Mouse (Mus musculus): ENCODE data around the gene Cntn2.

The Cntn2 gene

GRCm38 (mm10) chr1:132542762-132543306, at the start of gene Cntn2:
Gene Cntn2 (minus strand): TSS chr1:132543256.
- no peak for DNase-seq (ENCODE audit: extremely low spot score, low read depth, low spot score)

- no peak for DNase-seq (ENCODE audit: extremely low spot score, low read depth, low spot score)
Observed at GRCm38 (mm10) chr1:132592145-132592544, 49.1 kb upstream of the Cntn2 start.

GRCm38 (mm10) chr1:132591399-132591930, 48.4 kb upstream of the Cntn2 start:
- DNase-seq (ENCODE audit: extremely low spot score, low read depth, low spot score) = no peak

DNA sequence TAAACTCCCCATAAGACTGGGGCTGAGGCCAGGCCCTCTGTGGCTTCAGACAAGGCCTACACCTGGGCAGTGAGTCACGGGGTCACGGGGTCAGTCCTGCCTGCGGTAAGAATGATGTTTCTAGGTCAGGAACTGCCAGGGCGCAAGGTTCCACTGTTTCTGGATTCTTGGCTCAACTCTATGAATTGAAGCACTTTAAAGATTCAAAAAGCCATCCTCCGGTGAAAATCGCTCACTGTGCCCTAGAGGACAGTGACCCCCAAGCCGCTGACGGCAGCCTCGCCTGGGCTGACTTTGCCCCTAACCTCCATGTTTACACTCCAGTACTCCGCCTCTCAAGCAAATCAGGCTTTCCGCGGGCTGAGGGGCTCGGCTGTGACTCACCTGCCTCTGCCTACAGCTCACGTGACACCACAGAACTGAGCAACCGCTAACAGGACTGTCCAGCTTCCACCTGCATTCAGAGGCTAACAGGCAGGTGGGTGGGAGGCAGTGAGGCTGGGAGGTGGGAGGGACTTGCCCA, 43.7 kb upstream of the Cntn2 start:
- DNase-seq (ENCODE audit: extremely low spot score, low read depth, low spot score) = no peak

GRCm38 (mm10) chr1:132585376-132585775, 42.3 kb upstream of the Cntn2 start:
- DNase-seq (ENCODE audit: extremely low spot score, low read depth, low spot score) = no peak

DNA sequence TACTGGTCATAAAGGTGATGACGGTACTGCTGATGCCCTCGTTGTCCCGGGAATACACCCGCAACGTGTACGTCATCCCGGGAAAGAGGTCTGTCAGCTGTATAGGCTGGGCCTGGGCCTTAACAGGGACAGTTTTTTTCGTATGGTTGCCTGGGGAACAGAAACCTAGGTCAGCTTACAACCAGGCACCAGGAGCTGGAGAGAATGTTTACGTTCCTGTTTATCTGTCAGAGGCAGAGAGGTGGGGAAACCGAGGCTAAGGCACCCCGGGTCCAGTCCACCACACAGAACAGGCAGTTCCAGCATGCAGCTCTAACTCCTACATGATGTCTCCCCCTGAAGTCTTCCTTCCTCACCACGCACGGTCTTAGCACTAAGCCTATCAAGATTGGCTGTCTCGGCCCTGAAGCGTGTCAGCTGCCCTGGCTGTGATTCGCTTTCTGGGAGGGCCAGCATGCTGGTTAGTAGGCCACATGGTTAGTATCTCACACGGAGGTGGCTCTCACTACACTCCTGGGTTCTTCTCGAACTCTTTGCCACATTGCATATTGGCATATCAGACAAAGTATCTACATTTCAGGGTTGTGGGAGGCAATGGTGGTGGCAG, 40.0 kb upstream of the Cntn2 start:
- no peak for DNase-seq (ENCODE audit: extremely low spot score, low read depth, low spot score)

GRCm38 (mm10) chr1:132581845-132582839, 39.1 kb upstream of the Cntn2 start:
- DNase-seq (ENCODE audit: extremely low spot score, low read depth, low spot score) = no peak

GRCm38 (mm10) chr1:132580063-132580462, 37.0 kb upstream of the Cntn2 start:
- no peak for DNase-seq (ENCODE audit: extremely low spot score, low read depth, low spot score)

GRCm38 (mm10) chr1:132576845-132577244, 33.8 kb upstream of the Cntn2 start:
- DNase-seq (ENCODE audit: extremely low spot score, low read depth, low spot score) = no peak

DNA sequence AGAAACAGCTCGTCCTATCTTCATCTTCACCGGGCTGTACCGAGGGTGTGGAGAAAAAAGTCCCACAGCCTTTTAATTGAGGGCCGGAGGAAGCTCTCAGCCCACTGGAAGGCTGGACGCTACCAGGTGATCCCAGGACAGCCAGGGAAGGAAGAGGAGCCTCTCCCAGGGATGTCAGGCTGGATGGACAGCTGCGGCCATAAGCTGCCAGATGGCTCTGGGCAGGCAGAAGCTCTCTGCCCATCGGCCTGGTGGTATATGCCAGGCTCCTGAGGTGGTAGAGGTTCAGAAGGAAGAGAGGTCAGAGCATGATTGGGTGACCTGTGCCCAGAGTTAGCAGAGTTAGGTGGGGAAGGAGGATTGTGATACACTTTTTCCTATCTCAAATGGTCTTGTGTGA, 29.8 kb upstream of the Cntn2 start:
- no peak for DNase-seq (ENCODE audit: extremely low spot score, low read depth, low spot score)

GRCm38 (mm10) chr1:132571613-132572012, 28.6 kb upstream of the Cntn2 start:
- no peak for DNase-seq (ENCODE audit: extremely low spot score, low read depth, low spot score)

DNA sequence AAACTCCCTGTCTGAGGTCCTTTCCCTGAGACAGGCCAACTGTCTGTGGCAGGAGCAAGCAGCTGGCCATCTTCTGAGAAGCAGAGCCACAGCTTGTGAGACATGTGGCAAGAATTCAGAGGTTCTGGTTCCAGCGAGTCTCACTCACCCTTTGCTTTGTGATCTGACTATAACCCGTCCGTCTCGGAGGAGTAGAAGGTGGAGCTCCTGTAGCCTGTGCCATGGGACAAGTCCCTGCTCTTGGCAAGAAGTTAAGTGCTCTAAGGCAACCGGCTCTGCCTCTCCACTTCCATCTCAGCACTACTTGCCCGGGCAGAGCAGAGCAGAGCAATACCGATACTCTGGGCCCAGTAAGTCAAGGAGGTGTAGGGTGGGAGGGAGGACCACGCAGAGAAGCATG, 27.9 kb upstream of the Cntn2 start:
- DNase-seq (ENCODE audit: extremely low spot score, low read depth, low spot score) = no peak

DNA sequence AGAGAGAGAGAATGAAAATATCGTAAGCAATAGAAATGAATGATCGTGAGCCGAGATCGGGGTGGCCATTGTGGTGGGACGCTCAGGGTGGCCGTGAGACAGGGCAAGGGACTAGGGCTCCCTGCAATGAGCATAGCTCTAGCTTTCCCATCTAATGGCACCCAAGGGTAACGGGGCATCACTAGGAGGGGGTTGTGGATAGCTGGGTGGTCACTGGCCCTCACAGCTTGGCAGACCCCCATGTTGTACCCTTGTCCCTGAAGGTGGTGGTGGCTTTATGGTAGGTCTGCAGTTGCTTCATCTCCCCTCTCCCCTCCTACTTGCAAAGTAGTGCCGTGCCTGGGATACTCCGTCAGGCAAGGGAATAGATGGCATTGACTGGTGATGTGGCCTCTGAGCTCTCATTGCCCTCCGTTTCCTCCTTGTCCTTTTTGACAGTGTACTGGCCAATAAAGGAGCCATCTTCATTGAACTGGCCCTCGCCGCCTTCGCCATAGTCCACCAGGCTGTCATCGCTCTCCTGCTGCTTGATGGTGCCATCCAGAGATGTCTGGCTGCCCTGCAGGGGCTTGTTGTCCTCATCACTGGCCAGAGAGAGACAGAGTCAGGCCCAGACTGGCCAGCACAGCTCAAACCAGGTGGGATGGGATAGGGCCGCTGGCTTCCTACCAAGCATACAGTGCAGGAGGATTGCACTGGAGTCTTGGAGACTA, 27.2 kb upstream of the Cntn2 start:
- no peak for DNase-seq (ENCODE audit: extremely low spot score, low read depth, low spot score)

- no peak for DNase-seq (ENCODE audit: extremely low spot score, low read depth, low spot score)
Observed at GRCm38 (mm10) chr1:132569516-132569915, 26.5 kb upstream of the Cntn2 start.

DNA sequence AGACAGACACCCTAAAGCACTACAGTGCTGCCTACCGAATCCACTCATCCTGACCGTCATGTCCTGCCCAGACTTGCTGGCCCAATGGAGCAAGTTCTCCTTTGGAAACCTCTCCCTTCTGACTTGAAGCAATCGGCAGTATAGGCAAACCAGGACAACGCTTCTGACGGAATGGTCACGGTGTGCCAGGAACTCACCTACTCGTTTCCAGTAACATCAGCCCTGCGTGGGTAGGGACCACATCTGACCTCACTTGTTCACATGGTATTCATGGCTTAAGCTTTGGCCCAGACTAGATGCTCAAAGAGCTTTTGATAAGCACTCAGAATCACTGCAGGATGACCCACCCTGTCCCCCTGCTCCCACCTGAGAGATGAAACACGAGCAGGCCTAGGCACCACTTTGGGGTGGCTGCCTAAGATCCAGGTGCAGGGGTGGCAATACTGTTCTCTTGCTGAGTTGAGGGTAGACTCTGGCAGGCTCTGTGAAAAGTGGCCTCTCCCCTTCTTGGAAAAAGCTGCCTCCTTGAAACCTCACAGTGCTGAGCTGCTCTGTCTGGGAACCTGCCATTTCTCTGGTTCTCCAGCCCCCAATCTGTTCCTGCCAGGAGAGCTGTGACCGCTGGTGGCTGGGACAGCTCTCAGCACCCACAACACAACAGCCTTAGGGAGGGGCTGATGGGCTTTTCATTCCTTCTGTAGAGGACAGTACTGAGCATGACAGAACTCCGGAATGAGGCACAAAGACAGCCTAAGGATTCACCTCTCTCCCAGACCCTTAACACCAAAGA, 24.5 kb upstream of the Cntn2 start:
- DNase-seq (ENCODE audit: extremely low spot score, low read depth, low spot score) = no peak

DNA sequence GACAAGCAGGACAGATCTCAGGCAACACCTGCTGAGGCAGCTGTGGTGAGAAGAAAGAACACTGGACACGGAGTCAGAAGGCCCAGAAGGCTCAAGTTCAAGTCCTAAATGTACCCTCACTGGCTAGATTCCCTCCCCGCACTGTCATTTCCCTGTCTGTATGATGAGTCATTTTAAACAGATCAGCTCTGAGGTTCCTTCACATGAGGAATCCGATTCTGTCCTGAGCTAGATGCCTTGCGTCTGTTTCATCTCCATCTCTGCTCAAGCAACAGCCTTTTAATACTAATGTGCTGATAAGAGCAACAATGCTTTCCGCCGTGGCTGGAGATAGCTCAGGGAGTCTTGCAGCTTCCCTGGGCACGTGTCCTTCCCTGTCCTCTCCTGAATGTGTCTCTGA, 22.7 kb upstream of the Cntn2 start:
- DNase-seq (ENCODE audit: extremely low spot score, low read depth, low spot score) = no peak

- no peak for DNase-seq (ENCODE audit: extremely low spot score, low read depth, low spot score)
Observed at GRCm38 (mm10) chr1:132564946-132565345, 21.9 kb upstream of the Cntn2 start.

GRCm38 (mm10) chr1:132562337-132562795, 19.3 kb upstream of the Cntn2 start:
- no peak for DNase-seq (ENCODE audit: extremely low spot score, low read depth, low spot score)

- no peak for DNase-seq (ENCODE audit: extremely low spot score, low read depth, low spot score)
Observed at GRCm38 (mm10) chr1:132560907-132561700, 18.0 kb upstream of the Cntn2 start.

Measured in hindlimb bud, embryonic 11.5 days (tissue).